Mouse (Mus musculus) neural tube, embryonic 12.5 days (tissue): ENCODE data around the gene Afap1. TPM values are rescaled to one million over a fixed set of nuclear protein-coding genes. Genes with fewer than 3 reads are reported as not detected.
A peak's percentile ranks its signal among the peaks of the same experiment; 100 is the strongest.

Source experiments
- ATAC-seq: fragments of 200-750 bp; cut with Nextera tagmentation; 2 replicates; pipeline ENCODE4 v1.8.0; 2017; ENCODE audit warnings: low read depth, mild to moderate bottlenecking, moderate TSS enrichment, moderate library complexity; ENCODE audit not compliant: low FRiP score
- H3K27ac ChIP-seq: fragments of 300-500 bp; sonication (generic); 2 replicates; pipeline ENCODE4 v1.5.1; 2016
- H3K27me3 ChIP-seq: fragments of 300-500 bp; sonication (generic); replicated peaks from 2 replicates; pipeline ENCODE4 v1.6.1; 2016; ENCODE audit warnings: mild to moderate bottlenecking
- H3K36me3 ChIP-seq: fragments of 300-500 bp; sonication (generic); 2 replicates; pipeline ENCODE4 v1.6.1; 2016; ENCODE audit warnings: mild to moderate bottlenecking
- H3K4me1 ChIP-seq: fragments of 300-500 bp; sonication (generic); 2 replicates; pipeline ENCODE4 v1.6.1; 2016
- H3K4me2 ChIP-seq: fragments of 300-500 bp; sonication (generic); replicated peaks from 2 replicates; pipeline ENCODE4 v1.6.1; 2016; ENCODE audit warnings: mild to moderate bottlenecking
- H3K4me3 ChIP-seq: fragments of 300-500 bp; sonication (generic); 2 replicates; pipeline ENCODE4 v1.5.1; 2016
- H3K9ac ChIP-seq: fragments of 300-500 bp; sonication (generic); 2 replicates; pipeline ENCODE4 v1.6.1; 2016; ENCODE audit warnings: mild to moderate bottlenecking
- H3K9me3 ChIP-seq: fragments of 300-500 bp; sonication (generic); 2 replicates; pipeline ENCODE4 v1.6.1; 2016; ENCODE audit warnings: mild to moderate bottlenecking
- WGBS: fragments of 180-500 bp; shearing (Covaris S2); methylation state at CpG from one replicate; pipeline ENCODE4 v1.1.7; 2016; 5-methylcytosine and 5-hydroxymethylcytosine counted together
- polyA plus RNA-seq: library from polyadenylated mRNA; unstranded; fragments of >200 nt; fragmentation: Nextera tagmentation; extraction: Ambion mirVana; gene quantifications from 2 replicates; pipeline ENCODE4 v1.2.1, GENCODE M21; 2016

Gene Afap1
- 77.8 and 91.9 TPM in 2 replicates for polyA plus RNA-seq

- Histone ChIP-seq H3K9ac (peak within 1 kb of the TSS; percentile 87), H3K4me2 (peak within 1 kb of the TSS; percentile 90), H3K4me1 (peaks cover 39% of the 10 kb centered on the region), H3K36me3 (no peaks in the 10 kb centered on the region), H3K9me3 (no peaks in the 10 kb centered on the region), H3K4me3 (peak within 1 kb of the TSS; percentile 74), H3K27me3 (no peaks in the 10 kb centered on the region), H3K27ac (peak within 1 kb of the TSS; percentile 50; the same call in 1 of the 2 replicates)
- WGBS: under 1% methylated on average over 49 of the region's 49 CpGs
- ATAC-seq: peak; percentile 94
Measured at GRCm38 (mm10) chr5:35893093-35893804, at the start of gene Afap1. Afap1 (plus strand) TSS chr5:35893319.

DNA sequence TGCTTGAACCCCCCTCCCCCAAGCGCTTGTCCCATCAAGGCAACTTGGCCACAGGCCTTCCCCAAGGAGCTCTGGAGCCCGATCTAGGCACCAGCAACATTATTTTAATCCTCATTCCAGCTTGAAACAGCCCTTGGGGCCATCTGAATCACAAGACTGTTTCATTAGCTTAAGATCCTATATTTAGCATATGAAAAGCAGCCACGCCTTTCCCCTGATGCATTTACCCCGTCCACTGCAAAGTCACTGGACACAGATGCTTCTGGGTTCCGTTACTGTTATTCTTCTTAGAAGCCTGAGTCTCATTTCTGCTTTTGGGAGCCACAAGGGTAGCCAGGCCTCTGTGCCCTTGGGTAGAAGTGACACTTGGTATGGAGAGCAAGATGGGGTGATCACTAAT, 41.6 kb upstream of the Afap1 start:
- Histone ChIP-seq H3K27me3 (no peaks in the 10 kb centered on the region), H3K9ac (no peak overlapping the region), H3K36me3 (no peaks in the 10 kb centered on the region), H3K9me3 (no peaks in the 10 kb centered on the region), H3K4me1 (no peaks in the 10 kb centered on the region), H3K4me3 (no peak overlapping the region), H3K27ac (no peak overlapping the region), H3K4me2 (no peak overlapping the region)
- WGBS: 57% methylated on average over 5 of the region's 5 CpGs
- no peak for ATAC-seq

- Histone ChIP-seq H3K27me3 (no peaks in the 10 kb centered on the region), H3K36me3 (no peaks in the 10 kb centered on the region), H3K27ac (no peak overlapping the region), H3K4me1 (no peaks in the 10 kb centered on the region), H3K9me3 (no peaks in the 10 kb centered on the region), H3K9ac (no peak overlapping the region), H3K4me2 (no peak overlapping the region), H3K4me3 (no peak overlapping the region)
- WGBS: 92% methylated on average over 4 of the region's 4 CpGs
- no peak for ATAC-seq
Measured at GRCm38 (mm10) chr5:35853463-35853862, 39.7 kb upstream of the Afap1 start.

GRCm38 (mm10) chr5:35856245-35856644, 36.9 kb upstream of the Afap1 start:
- H3K36me3 ChIP-seq: no peaks in the 10 kb centered on the region
- WGBS: 48% methylated on average over 3 of the region's 3 CpGs
- H3K27ac ChIP-seq: no peak overlapping the region
- no peak for ATAC-seq
- no peak overlapping the region for H3K4me3 ChIP-seq
- H3K9me3 ChIP-seq: no peaks in the 10 kb centered on the region
- no peak overlapping the region for H3K9ac ChIP-seq
- no peak overlapping the region for H3K4me2 ChIP-seq
- no peaks in the 10 kb centered on the region for H3K4me1 ChIP-seq
- H3K27me3 ChIP-seq: no peaks in the 10 kb centered on the region

DNA sequence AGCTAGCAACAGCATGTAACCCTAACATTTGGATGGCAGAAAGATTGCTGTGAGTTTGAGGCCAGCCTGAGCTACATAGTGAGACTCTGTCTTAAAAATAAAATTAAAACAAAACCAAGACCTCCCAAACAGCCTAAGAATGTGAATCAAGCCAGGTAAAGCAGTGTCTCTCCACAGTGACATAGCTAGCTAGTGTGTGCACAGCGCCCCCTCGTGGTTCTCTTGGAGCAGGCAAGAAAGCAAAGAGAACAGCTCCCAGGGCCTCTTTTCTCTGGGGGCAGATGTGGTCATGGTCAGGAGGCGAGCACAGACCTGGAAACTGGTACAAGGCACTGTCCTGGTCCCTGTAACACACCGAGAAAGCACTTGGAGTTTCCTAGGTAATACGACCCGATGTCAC, 35.0 kb upstream of the Afap1 start:
- Histone ChIP-seq H3K27ac (no peak overlapping the region), H3K27me3 (no peaks in the 10 kb centered on the region), H3K9ac (no peak overlapping the region), H3K4me1 (no peaks in the 10 kb centered on the region), H3K4me3 (no peak overlapping the region), H3K36me3 (no peaks in the 10 kb centered on the region), H3K9me3 (no peaks in the 10 kb centered on the region), H3K4me2 (no peak overlapping the region)
- 18% methylated on average over 6 of the region's 6 CpGs for WGBS
- no peak for ATAC-seq

DNA sequence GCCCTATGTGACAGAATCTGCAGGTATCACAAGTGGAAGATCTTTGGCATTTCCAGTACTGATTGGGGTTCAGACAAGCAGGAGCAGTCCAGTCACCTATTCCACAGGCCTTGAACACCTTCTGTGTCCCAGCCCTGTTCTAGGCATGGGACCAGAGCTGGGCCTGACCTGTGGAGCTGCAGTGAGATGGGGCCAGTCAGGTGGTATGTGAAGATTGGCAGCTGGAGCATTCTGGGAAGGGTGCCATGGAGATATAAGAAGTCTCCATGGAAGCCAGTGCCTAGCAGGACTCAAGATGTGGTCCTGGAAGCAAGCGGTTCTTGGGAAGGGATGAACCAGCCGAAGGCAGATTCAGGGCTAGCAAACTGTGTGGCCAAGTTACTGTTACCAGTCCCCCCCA, 31.7 kb upstream of the Afap1 start:
- no peak overlapping the region for H3K27ac ChIP-seq
- H3K4me1 ChIP-seq: no peaks in the 10 kb centered on the region
- no peaks in the 10 kb centered on the region for H3K27me3 ChIP-seq
- no peak for ATAC-seq
- no peaks in the 10 kb centered on the region for H3K9me3 ChIP-seq
- no peak overlapping the region for H3K4me3 ChIP-seq
- no peak overlapping the region for H3K4me2 ChIP-seq
- WGBS: 89% methylated on average over 2 of the region's 2 CpGs
- H3K36me3 ChIP-seq: no peaks in the 10 kb centered on the region
- no peak overlapping the region for H3K9ac ChIP-seq

DNA sequence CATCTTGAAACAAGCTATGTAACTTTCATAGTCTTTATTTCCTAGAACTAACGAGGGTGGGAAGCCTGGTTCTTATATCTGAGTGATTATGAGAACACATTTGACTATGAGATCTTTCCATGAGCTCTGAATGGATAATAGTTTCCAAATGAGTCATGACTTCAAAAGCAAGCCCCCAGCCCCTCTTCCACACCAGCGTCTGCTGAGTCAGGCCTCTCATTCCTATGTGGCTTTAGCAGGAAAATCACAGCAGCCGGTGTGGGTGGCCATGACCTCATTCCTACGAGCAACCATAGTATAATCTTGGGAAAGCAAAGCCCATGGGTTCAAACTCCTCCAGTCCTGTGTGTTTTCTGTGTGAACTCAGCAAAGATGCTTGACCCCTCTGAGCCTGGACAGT, 23.1 kb upstream of the Afap1 start:
- Histone ChIP-seq H3K4me2 (no peak overlapping the region), H3K9ac (no peak overlapping the region), H3K36me3 (no peaks in the 10 kb centered on the region), H3K27ac (no peak overlapping the region), H3K9me3 (no peaks in the 10 kb centered on the region), H3K4me3 (no peak overlapping the region), H3K4me1 (no peaks in the 10 kb centered on the region), H3K27me3 (no peaks in the 10 kb centered on the region)
- WGBS: 84% methylated on average over 4 of the region's 4 CpGs
- no peak for ATAC-seq

GRCm38 (mm10) chr5:35870408-35871012, 22.6 kb upstream of the Afap1 start:
- no peaks in the 10 kb centered on the region for H3K36me3 ChIP-seq
- no peak overlapping the region for H3K4me2 ChIP-seq
- H3K9ac ChIP-seq: no peak overlapping the region
- H3K9me3 ChIP-seq: no peaks in the 10 kb centered on the region
- no peak for ATAC-seq
- H3K27me3 ChIP-seq: no peaks in the 10 kb centered on the region
- H3K27ac ChIP-seq: no peak overlapping the region
- no peak overlapping the region for H3K4me3 ChIP-seq
- 59% methylated on average over 8 of the region's 8 CpGs for WGBS
- H3K4me1 ChIP-seq: no peaks in the 10 kb centered on the region

GRCm38 (mm10) chr5:35873382-35873781, 19.7 kb upstream of the Afap1 start:
- Histone ChIP-seq H3K36me3 (no peaks in the 10 kb centered on the region), H3K9me3 (no peaks in the 10 kb centered on the region), H3K4me1 (no peaks in the 10 kb centered on the region), H3K27me3 (no peaks in the 10 kb centered on the region), H3K4me2 (no peak overlapping the region), H3K27ac (no peak overlapping the region), H3K4me3 (no peak overlapping the region), H3K9ac (no peak overlapping the region)
- no peak for ATAC-seq
- WGBS: 38% methylated on average over 4 of the region's 4 CpGs

DNA sequence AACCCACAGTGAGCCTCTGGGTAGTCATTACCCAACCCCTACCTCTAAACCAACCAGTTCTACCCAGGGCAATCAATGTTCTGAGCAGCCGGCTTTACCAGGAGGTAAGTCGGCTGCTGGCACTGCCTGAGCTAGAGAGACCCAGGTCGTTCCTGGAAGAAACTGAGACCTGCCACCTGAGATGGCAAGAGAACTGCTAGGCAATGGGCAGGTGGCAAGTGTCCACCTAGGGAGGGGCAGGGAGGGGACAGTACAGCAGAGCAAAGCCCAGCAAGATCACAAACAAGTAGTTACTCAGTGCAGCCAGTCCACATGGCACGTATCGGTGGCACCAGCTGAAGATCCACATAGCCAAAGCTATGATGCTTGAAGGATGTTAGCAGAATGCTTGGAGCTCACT, 16.9 kb upstream of the Afap1 start:
- Histone ChIP-seq H3K4me3 (no peak overlapping the region), H3K27ac (no peak overlapping the region), H3K9me3 (no peaks in the 10 kb centered on the region), H3K4me2 (no peak overlapping the region), H3K4me1 (no peaks in the 10 kb centered on the region), H3K9ac (no peak overlapping the region), H3K27me3 (no peaks in the 10 kb centered on the region), H3K36me3 (no peaks in the 10 kb centered on the region)
- no peak for ATAC-seq
- WGBS: 91% methylated on average over 5 of the region's 5 CpGs

GRCm38 (mm10) chr5:35879199-35879598, 13.9 kb upstream of the Afap1 start:
- no peak overlapping the region for H3K9ac ChIP-seq
- no peaks in the 10 kb centered on the region for H3K27me3 ChIP-seq
- 74% methylated on average over 8 of the region's 8 CpGs for WGBS
- H3K4me2 ChIP-seq: no peak overlapping the region
- no peaks in the 10 kb centered on the region for H3K4me1 ChIP-seq
- H3K9me3 ChIP-seq: no peaks in the 10 kb centered on the region
- ATAC-seq: no peak
- H3K36me3 ChIP-seq: no peaks in the 10 kb centered on the region
- no peak overlapping the region for H3K4me3 ChIP-seq
- H3K27ac ChIP-seq: no peak overlapping the region

DNA sequence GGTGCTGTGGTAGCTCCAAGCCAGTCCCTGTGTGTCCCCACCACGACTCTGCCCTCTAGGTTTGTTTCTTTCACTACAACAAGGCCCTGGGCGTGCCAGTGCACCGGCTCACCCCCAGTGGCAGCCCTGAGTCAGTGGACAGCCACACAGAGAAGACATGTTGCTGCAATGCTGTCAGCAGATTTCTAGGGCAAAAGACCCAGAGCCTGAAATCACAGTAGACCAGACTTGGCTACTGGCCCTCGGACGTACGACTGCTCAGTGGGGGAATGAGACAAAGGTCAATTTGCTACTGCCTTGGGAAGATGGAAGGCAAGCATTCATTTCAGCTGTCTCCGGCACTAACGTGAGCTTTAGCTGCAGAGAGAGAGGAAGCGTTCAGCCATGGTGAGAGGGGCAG, 10.7 kb upstream of the Afap1 start:
- no peaks in the 10 kb centered on the region for H3K4me1 ChIP-seq
- no peaks in the 10 kb centered on the region for H3K9me3 ChIP-seq
- H3K36me3 ChIP-seq: no peaks in the 10 kb centered on the region
- H3K4me2 ChIP-seq: no peak overlapping the region
- no peak for ATAC-seq
- 57% methylated on average over 9 of the region's 9 CpGs for whole genome bisulfite sequencing
- H3K27me3 ChIP-seq: no peaks in the 10 kb centered on the region
- no peak overlapping the region for H3K9ac ChIP-seq
- H3K27ac ChIP-seq: no peak overlapping the region
- no peak overlapping the region for H3K4me3 ChIP-seq

GRCm38 (mm10) chr5:35884262-35884661, 8.9 kb upstream of the Afap1 start:
- Histone ChIP-seq H3K27ac (no peak overlapping the region), H3K27me3 (no peaks in the 10 kb centered on the region), H3K9ac (no peak overlapping the region), H3K4me1 (no peaks in the 10 kb centered on the region), H3K9me3 (no peaks in the 10 kb centered on the region), H3K4me2 (no peak overlapping the region), H3K36me3 (no peaks in the 10 kb centered on the region), H3K4me3 (no peak overlapping the region)
- WGBS: 42% methylated on average over 11 of the region's 11 CpGs
- ATAC-seq: no peak
